Mouse (Mus musculus) cortical plate, adult 2 months (tissue): ENCODE measurements at regions not wholly inside any gene's neighbourhood (a gene's known extent, or its start where the extent isn't known, plus 50 kb on each side); places are given as distances from the start of the nearest gene placed in this dataset.

Experiments used
- CTCF ChIP-seq: fragments of 200-500 bp; IDR thresholded peaks from 2 replicates; pipeline ENCODE4 v1.5.1; 2011; ENCODE audit warnings: mild to moderate bottlenecking, control low read depth, low read length; ENCODE audit not compliant: insufficient read depth; ENCODE audit errors: extremely low read depth
- POLR2A ChIP-seq: fragments of 200-500 bp; IDR thresholded peaks from 2 replicates; pipeline ENCODE4 v1.6.1; 2011; ENCODE audit warnings: mild to moderate bottlenecking, low read length, control low read depth; ENCODE audit not compliant: insufficient read depth; ENCODE audit errors: extremely low read depth

GRCm38 (mm10) chr9:41218702-41219101, 57.2 kb upstream of the Ubash3b start:
- no peak for TF ChIP-seq POLR2A
- TF ChIP-seq CTCF = no peak
